Mouse (Mus musculus) heart, embryonic 15.5 days (tissue): ENCODE data around the gene Krtcap2. TPM values are rescaled to one million over a fixed set of nuclear protein-coding genes. Genes with fewer than 3 reads are reported as not detected.

Experiments used
- ATAC-seq: fragments of 200-750 bp; cut with Nextera tagmentation; replicated peaks from 2 replicates; pipeline ENCODE4 v1.8.0; 2017; ENCODE audit warnings: low read depth, moderate TSS enrichment; ENCODE audit not compliant: insufficient number of reproducible peaks, insufficient read depth, low FRiP score
- H3K27ac ChIP-seq: fragments of 300-500 bp; sonication (generic); 2 replicates; pipeline ENCODE4 v1.5.1; 2015; ENCODE audit warnings: mild to moderate bottlenecking, inconsistent platforms
- H3K27me3 ChIP-seq: fragments of 300-500 bp; sonication (generic); 2 replicates; pipeline ENCODE4 v1.6.1; 2015; ENCODE audit warnings: inconsistent platforms
- H3K36me3 ChIP-seq: fragments of 300-500 bp; sonication (generic); 2 replicates; pipeline ENCODE4 v1.6.1; 2015; ENCODE audit warnings: mild to moderate bottlenecking, inconsistent platforms
- H3K4me1 ChIP-seq: fragments of 300-500 bp; sonication (generic); replicated peaks from 2 replicates; pipeline ENCODE4 v1.6.1; 2015; ENCODE audit warnings: inconsistent platforms
- H3K4me2 ChIP-seq: fragments of 300-500 bp; sonication (generic); 2 replicates; pipeline ENCODE4 v1.6.1; 2015; ENCODE audit warnings: inconsistent platforms, mild to moderate bottlenecking, moderate library complexity
- H3K4me3 ChIP-seq: fragments of 300-500 bp; sonication (generic); 2 replicates; pipeline ENCODE4 v1.5.1; 2015; ENCODE audit warnings: mild to moderate bottlenecking, inconsistent platforms
- H3K9ac ChIP-seq: fragments of 300-500 bp; sonication (generic); 2 replicates; pipeline ENCODE4 v1.6.1; 2015; ENCODE audit warnings: mild to moderate bottlenecking, inconsistent platforms
- H3K9me3 ChIP-seq: fragments of 300-500 bp; sonication (generic); replicated peaks from 2 replicates; pipeline ENCODE4 v1.6.1; 2016; ENCODE audit warnings: inconsistent platforms
- WGBS: fragments of 180-500 bp; shearing (Covaris S2); methylation state at CpG from one replicate; pipeline ENCODE4 v1.1.7; 2015; ENCODE audit warnings: mixed read lengths; 5-methylcytosine and 5-hydroxymethylcytosine counted together
- polyA plus RNA-seq: library from polyadenylated mRNA; unstranded; fragments of >200 nt; fragmentation: Nextera tagmentation; extraction: Ambion mirVana; gene quantifications from 2 replicates; pipeline ENCODE4 v1.2.1, GENCODE M21; 2015

Gene Krtcap2
- polyA plus RNA-seq, result 189 and 207 TPM in 2 replicates

DNA sequence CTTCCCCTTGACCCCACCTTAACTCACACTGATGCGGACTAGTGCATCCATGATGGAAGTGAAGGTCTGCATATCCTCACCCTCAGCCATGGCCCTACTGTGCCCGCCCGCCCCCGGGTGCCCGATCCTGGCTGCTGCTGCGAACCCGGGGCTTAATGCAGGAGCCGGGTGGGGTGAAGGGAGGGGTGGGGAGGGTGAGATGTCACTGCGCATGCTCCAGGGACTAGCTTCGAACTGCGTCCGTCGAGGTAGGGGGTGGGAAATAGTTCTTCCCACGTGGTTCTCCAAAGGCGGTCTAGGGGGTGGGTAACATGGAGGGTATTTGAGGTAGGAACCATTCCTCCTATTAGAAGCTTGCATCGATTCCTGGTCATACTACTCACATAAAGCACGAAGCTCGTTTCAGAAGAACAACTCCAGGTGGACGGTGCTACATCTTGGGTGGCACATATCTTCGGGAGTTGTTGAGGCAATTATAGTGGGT is at the start of gene Krtcap2:
TSS of gene Krtcap2 (plus strand) at position 279 of the 484 bp plus-strand sequence.
- Histone ChIP-seq H3K9me3 (no peaks in the 10 kb centered on the region), H3K27me3 (peaks cover 20% of the 10 kb centered on the region), H3K36me3 (no peaks in the 10 kb centered on the region), H3K9ac (peak within 1 kb of the TSS; percentile 84), H3K4me1 (peaks cover 43% of the 10 kb centered on the region), H3K4me3 (peak within 1 kb of the TSS; percentile 90), H3K27ac (peak within 1 kb of the TSS; percentile 84), H3K4me2 (peak within 1 kb of the TSS; percentile 82)
- ATAC-seq, result peak; percentile 9; the same call in 1 of the 2 replicates
- WGBS, result 5% methylated on average over 20 of the region's 20 CpGs

DNA sequence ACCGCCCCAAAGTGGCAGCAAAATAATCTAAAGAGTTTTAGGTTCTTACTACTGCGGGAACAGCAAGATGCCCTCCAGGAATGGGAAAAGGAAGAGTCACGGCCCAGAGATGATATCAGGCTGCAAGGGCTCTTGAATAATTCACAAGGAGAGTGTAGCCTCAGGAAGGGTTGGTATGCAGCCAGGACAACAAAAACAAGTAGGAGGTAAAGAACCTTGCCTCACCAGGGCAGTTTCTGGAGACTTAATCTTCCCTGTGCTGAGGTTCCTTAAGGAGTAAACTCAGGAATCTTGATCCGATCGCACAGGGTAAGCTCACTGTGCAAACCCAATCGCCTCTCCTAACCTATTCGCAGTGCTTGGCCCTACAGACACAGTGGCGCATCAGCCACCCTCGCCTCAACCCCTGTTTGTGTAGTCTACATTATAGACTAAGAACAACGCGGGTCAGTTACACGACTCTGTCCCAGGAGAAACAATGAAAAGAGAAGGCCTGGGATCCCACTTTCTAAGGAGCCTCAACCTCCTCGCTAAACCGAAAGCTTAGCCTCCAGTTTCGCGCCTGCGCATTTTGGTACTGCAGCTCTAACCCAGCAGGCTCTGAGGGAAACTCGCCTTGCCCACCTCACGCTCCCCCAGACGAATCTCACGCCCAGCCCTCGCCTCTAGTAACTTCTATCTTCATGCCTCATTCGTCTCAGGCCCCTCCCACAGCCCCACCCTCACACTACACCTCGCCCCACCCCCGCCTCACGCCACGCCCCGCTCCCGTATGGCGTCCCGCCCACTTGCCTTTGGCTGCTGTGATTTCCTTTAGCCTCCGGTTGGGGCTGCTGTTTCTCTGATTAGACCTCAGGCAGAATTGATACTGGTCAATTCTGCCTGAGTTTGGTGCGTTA is 49.5 kb upstream of the Krtcap2 start:
- ATAC-seq, result peak; percentile 98
- no peaks in the 10 kb centered on the region for H3K27me3 ChIP-seq
- peak overlapping the region; percentile 78 for H3K27ac ChIP-seq
- 8% methylated on average over 33 of the region's 33 CpGs for WGBS
- no peaks in the 10 kb centered on the region for H3K9me3 ChIP-seq
- peaks cover 8% of the 10 kb centered on the region for H3K4me1 ChIP-seq
- H3K4me3 ChIP-seq, result peak overlapping the region; percentile 53
- H3K4me2 ChIP-seq, result peak overlapping the region; percentile 67
- H3K9ac ChIP-seq, result peak overlapping the region; percentile 67
- H3K36me3 ChIP-seq, result no peaks in the 10 kb centered on the region

DNA sequence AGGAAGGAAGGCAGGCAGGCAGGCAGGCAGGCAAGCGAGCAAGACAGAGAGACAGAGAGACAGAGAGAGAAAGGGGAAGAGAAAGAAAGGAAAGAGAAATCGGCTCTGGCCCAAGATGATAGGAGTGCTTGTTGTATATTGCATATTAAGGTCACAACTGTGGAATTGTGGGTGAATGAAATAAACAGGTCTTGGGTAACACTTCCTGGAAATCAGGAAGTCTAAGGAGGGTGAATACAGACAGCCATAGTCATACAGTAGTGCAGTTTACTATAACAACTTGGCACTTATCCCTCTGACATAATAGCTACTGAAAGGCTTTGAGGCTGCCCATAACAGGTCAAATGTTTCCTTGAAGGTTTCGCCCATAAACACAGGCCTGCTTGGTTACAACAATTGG is 45.9 kb upstream of the Krtcap2 start:
- ATAC-seq, result no peak
- Histone ChIP-seq H3K4me3 (no peak overlapping the region), H3K9me3 (no peaks in the 10 kb centered on the region)

DNA sequence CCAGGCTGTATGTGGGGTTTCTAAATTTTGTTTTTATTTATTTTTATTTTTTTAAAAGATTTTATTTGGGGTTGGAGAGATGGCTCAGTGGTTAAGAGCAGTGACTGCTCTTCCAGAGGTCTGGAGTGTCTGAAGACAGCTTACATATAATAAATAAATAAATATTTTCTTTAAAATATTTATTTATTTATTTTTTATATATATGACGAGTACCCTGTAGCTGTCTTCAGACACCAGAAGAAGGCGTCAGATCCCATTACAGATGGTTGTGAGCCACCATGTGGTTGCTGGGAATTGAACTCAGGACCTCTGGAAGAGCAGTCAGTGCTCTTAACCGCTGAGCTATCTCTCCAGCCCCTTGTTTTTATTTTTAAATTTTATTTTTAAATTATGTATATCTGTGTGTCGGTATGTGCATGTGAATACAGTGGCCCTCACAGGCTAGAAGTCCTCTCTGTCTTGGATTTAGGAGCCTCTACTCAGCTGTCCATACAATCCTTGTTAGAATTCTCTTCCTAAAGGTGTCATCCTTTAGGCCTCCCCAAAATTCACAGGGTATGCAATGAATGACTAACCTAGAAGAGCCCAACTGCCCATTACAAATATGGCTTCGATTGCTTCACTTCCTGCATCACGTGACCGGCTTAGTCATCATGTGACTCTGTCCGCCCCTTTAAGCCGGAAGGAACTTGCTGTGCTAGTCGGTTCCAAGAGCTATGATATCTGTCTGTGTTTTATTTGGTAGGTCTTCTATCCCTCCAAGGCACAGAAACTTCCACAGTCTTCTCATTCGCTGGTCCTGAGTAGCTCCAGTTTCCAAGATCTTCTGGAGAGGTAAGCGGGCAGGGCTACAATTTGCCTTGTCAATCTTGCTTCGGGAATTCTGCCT is 43.3 kb upstream of the Krtcap2 start, which contains the start of gene Gba:
TSS of gene Gba (plus strand) at position 676 of the 889 bp plus-strand sequence.
- peaks cover 5% of the 10 kb centered on the region for H3K4me1 ChIP-seq
- 24% methylated on average over 13 of the region's 13 CpGs for WGBS
- peak; percentile 73 for ATAC-seq
- H3K4me3 ChIP-seq, result peak within 1 kb of the TSS; percentile 52
- H3K36me3 ChIP-seq, result peaks cover 27% of the 10 kb centered on the region; the same call in 1 of the 2 replicates
- peak within 1 kb of the TSS; percentile 70 for H3K4me2 ChIP-seq
- peak within 1 kb of the TSS; percentile 5; the same call in 1 of the 2 replicates for H3K27ac ChIP-seq
- peak within 1 kb of the TSS; percentile 52 for H3K9ac ChIP-seq
- H3K9me3 ChIP-seq, result no peaks in the 10 kb centered on the region
- H3K27me3 ChIP-seq, result no peaks in the 10 kb centered on the region

More for the DNA sequence above, 45.9 kb upstream of the Krtcap2 start:
- Histone ChIP-seq H3K27ac (no peak overlapping the region), H3K9ac (no peak overlapping the region), H3K36me3 (peaks cover 3% of the 10 kb centered on the region; the same call in 1 of the 2 replicates), H3K4me2 (no peak overlapping the region), H3K27me3 (no peaks in the 10 kb centered on the region), H3K4me1 (peaks cover 14% of the 10 kb centered on the region)
- WGBS, result 73% methylated on average over 3 of the region's 3 CpGs

DNA sequence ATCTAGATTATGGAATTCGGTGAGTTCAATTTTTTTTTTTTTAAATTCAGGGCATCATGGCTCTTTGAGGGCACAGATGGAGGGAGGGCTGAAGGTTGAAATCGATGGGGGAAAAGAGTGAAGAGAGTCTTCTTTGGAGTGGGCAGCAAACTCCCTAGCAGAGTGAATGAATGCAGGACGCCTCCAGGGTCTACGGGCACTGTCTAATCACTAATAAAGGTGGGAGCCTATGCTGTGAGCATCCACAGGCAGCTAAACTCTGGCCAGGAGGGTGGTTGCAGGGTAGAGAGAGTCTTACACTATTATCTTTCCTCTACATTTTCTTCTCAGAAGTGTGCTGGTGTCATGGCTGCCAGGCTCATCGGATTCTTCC is 42.6 kb upstream of the Krtcap2 start:
- peak overlapping the region; percentile 52 for H3K4me3 ChIP-seq
- peak overlapping the region; percentile 52 for H3K9ac ChIP-seq
- H3K9me3 ChIP-seq, result no peaks in the 10 kb centered on the region
- no peaks in the 10 kb centered on the region for H3K27me3 ChIP-seq
- 0 out of 2 replicates have a peak overlapping the region, but pooled peaks have one; percentile 5 for H3K27ac ChIP-seq
- peak overlapping the region; percentile 70 for H3K4me2 ChIP-seq
- 0 out of 2 replicates have a peak, but pooled peaks have one; percentile 30 for ATAC-seq
- peaks cover 33% of the 10 kb centered on the region; the same call in 1 of the 2 replicates for H3K36me3 ChIP-seq
- WGBS, result 32% methylated on average over 5 of the region's 5 CpGs
- H3K4me1 ChIP-seq, result peaks cover 5% of the 10 kb centered on the region

DNA sequence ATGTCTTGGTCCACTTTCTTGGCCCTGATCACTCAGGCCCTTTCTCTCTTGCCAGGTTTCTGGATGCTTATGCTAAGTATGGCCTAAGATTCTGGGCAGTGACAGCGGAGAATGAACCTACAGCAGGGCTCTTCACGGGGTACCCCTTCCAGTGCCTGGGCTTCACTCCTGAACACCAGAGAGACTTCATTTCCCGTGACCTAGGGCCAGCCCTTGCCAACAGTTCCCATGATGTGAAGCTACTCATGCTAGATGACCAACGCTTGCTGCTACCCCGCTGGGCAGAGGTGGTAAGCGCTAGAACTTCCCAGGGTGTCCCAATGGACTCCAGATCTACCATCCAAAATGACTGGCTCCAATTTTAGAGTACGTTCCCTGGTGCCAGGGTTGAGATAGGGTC is 39.7 kb upstream of the Krtcap2 start:
- 89% methylated on average over 7 of the region's 7 CpGs for WGBS
- H3K36me3 ChIP-seq, result peaks cover 59% of the 10 kb centered on the region

DNA sequence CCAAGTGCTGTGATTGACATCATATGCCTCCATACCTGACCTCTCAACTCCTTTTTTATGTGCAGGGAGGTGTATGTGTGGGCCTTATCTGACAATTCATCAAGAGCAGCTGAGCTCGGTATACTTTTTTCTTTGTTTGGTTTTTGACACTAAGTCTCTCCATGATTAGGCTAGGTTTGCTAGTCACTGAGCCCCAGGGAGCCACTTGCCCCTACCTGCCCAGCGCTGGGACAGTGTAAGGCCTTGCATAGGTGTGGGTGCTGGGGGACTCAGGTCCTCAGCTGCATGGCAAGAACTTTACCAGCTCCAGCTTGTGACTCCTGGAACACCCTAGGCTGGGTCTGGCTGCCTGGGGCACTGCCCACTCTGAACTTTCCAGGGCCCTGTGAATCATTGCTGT is 39.1 kb upstream of the Krtcap2 start:
- Histone ChIP-seq H3K9me3 (no peaks in the 10 kb centered on the region), H3K4me1 (peaks cover 14% of the 10 kb centered on the region), H3K27me3 (no peaks in the 10 kb centered on the region), H3K4me3 (no peak overlapping the region), H3K36me3 (peaks cover 59% of the 10 kb centered on the region), H3K4me2 (no peak overlapping the region), H3K9ac (no peak overlapping the region), H3K27ac (no peak overlapping the region)
- WGBS, result 80% methylated on average over 2 of the region's 2 CpGs
- no peak for ATAC-seq

More for the DNA sequence above, 39.7 kb upstream of the Krtcap2 start:
- no peaks in the 10 kb centered on the region for H3K27me3 ChIP-seq
- H3K4me3 ChIP-seq, result no peak overlapping the region
- no peaks in the 10 kb centered on the region for H3K9me3 ChIP-seq
- H3K4me1 ChIP-seq, result peaks cover 14% of the 10 kb centered on the region
- H3K9ac ChIP-seq, result no peak overlapping the region
- no peak overlapping the region for H3K27ac ChIP-seq
- no peak for ATAC-seq
- no peak overlapping the region for H3K4me2 ChIP-seq

DNA sequence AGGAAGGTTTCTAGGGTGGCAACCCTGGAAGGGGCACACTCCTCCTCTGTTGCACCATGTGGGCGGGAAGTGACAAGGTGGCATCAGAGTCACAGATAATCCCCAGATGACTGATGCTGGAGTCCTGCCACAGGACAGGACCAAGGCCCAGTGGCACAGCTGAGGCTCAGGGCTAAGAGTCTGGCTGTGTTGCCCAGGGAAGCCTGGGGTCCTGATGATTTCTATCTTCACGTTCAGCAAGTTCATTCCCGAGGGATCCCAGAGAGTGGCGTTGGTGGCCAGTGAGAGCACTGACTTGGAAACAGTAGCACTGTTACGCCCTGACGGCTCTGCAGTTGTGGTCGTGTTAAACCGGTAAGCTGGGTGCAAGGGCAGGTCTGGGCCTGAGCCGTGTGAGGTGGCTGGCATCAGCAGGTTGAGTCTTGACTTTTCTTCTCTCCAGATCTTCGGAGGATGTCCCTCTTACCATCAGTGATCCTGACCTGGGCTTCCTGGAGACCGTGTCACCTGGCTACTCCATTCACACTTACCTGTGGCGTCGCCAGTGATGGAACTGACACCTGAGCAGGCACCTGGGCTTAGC is 37.6 kb upstream of the Krtcap2 start:
- WGBS, result 87% methylated on average over 13 of the region's 13 CpGs
- ATAC-seq, result no peak
- Histone ChIP-seq H3K36me3 (peaks cover 59% of the 10 kb centered on the region), H3K4me1 (peaks cover 23% of the 10 kb centered on the region), H3K4me2 (no peak overlapping the region), H3K9me3 (no peaks in the 10 kb centered on the region), H3K27ac (no peak overlapping the region), H3K27me3 (no peaks in the 10 kb centered on the region), H3K4me3 (no peak overlapping the region), H3K9ac (no peak overlapping the region)

DNA sequence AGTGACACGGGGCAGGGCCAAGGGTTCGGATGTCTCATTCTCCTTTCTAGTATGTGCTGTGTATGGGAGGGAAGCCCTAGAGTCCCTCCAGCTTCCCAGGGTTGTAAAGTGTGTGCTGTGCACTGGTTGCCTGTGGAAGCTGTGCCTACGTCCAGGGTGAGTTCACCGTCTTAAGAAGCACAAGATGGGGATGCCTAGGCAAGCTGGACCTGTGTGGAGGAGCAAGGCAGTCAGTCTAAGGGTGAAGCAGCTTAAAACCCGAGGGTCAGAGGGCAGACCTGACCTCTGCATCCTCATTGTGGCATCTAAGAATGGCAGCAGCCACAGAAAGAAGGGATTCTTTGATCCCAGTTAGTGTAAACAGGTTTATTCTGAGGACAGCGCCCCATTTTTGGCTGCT is 37.0 kb upstream of the Krtcap2 start:
- Histone ChIP-seq H3K9ac (no peak overlapping the region), H3K27ac (no peak overlapping the region), H3K36me3 (peaks cover 59% of the 10 kb centered on the region), H3K4me2 (no peak overlapping the region), H3K9me3 (no peaks in the 10 kb centered on the region), H3K4me3 (no peak overlapping the region), H3K4me1 (peaks cover 21% of the 10 kb centered on the region), H3K27me3 (no peaks in the 10 kb centered on the region)
- WGBS, result 88% methylated on average over 6 of the region's 6 CpGs
- ATAC-seq, result no peak

DNA sequence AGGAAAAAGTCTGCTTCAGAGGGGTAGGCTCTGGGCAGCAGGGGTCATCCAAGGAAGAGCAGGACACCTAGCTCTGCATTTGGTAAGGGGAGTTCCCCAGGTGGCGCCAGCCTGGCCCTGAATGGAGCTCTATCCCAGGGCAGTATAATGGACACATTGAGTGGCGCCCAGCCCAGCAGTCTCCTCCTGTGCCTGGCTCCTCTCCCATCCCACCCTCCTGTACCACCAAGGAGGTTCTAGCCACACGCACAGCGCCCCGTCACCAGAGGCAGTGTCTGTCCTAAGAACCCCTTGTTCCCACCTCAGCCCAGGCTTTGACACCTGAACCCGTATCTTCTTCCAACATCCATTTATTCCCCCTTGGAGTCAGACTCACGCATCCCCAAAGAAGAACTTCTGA is 36.0 kb upstream of the Krtcap2 start:
- H3K27me3 ChIP-seq, result no peaks in the 10 kb centered on the region
- H3K9ac ChIP-seq, result no peak overlapping the region
- 87% methylated on average over 7 of the region's 7 CpGs for WGBS
- peaks cover 26% of the 10 kb centered on the region for H3K4me1 ChIP-seq
- no peaks in the 10 kb centered on the region for H3K9me3 ChIP-seq
- no peak overlapping the region for H3K4me3 ChIP-seq
- no peak overlapping the region for H3K4me2 ChIP-seq
- ATAC-seq, result no peak
- H3K36me3 ChIP-seq, result peaks cover 56% of the 10 kb centered on the region
- no peak overlapping the region for H3K27ac ChIP-seq
